Comparison of ENCODE assay signal across 8 mouse cellular contexts in genomic region chr9:15306398-15307119, GRCm38 (mm10). TPM values are rescaled to one million over a fixed set of nuclear protein-coding genes. Genes with fewer than 3 reads are reported as not detected.
DNase-seq lines count a peak whose midpoint lies in the region; ATAC-seq lines count a peak whose summit lies in the region.

TSS of gene 4931406C07Rik (minus strand) at chr9:15306448.

- peak; percentile 87 for ATAC-seq in forebrain, embryonic 13.5 days
- ATAC-seq in intestine, embryonic 16.5 days, result peak; percentile 62
- peak; percentile 87 for ATAC-seq in midbrain, embryonic 12.5 days (ENCODE audit: low FRiP score, low read depth)

- peaks cover 32% of the 10 kb centered on the region for H3K36me3 ChIP-seq in forebrain, embryonic 13.5 days (ENCODE audit: poor library complexity, severe bottlenecking)
- H3K36me3 ChIP-seq in intestine, embryonic 16.5 days (ENCODE audit: control insufficient read depth, insufficient read depth, low read length), result 0 out of 2 replicates have a peak, but pooled peaks cover 5% of the 10 kb centered on the region
- H3K36me3 ChIP-seq in midbrain, embryonic 12.5 days, result peaks cover 29% of the 10 kb centered on the region

- DNase-seq in right cerebral cortex, postnatal 36 days (ENCODE audit: low spot score in 2 of 2), result peak; percentile 23 to 41
- no peak for DNase-seq in right cerebral cortex, postnatal 10 days (ENCODE audit: low spot score in 2 of 2)
- DNase-seq in adrenal gland, postnatal 14 days, result peak; percentile 16
- no peak for DNase-seq in thymus, postnatal 25 days
- DNase-seq in testis, postnatal 10 days (ENCODE audit: low spot score), result no peak

- peaks cover 29% of the 10 kb centered on the region for H3K4me1 ChIP-seq in forebrain, embryonic 13.5 days
- peaks cover 23% of the 10 kb centered on the region for H3K4me1 ChIP-seq in intestine, embryonic 16.5 days (ENCODE audit: control insufficient read depth, insufficient read depth, low read length)
- H3K4me1 ChIP-seq in midbrain, embryonic 12.5 days, result peaks cover 21% of the 10 kb centered on the region

- under 1% methylated on average over 35 of the region's 35 CpGs for WGBS in forebrain, embryonic 13.5 days
- WGBS in intestine, embryonic 16.5 days, result under 1% methylated on average over 35 of the region's 35 CpGs
- 1% methylated on average over 35 of the region's 35 CpGs for WGBS in midbrain, embryonic 12.5 days

- peak within 1 kb of the TSS; percentile 88 for H3K4me2 ChIP-seq in forebrain, embryonic 13.5 days
- peak within 1 kb of the TSS; percentile 80 for H3K4me2 ChIP-seq in intestine, embryonic 16.5 days (ENCODE audit: low read depth, low read length)
- H3K4me2 ChIP-seq in midbrain, embryonic 12.5 days (replicated peaks), result peak within 1 kb of the TSS; percentile 77

- H3K27ac ChIP-seq in forebrain, embryonic 13.5 days, result peak within 1 kb of the TSS; percentile 91
- peak within 1 kb of the TSS; percentile 96 for H3K27ac ChIP-seq in intestine, embryonic 16.5 days (ENCODE audit: low read length)
- H3K27ac ChIP-seq in midbrain, embryonic 12.5 days (replicated peaks), result peak within 1 kb of the TSS; percentile 93

- peak within 1 kb of the TSS; percentile 88 for H3K4me3 ChIP-seq in forebrain, embryonic 13.5 days
- peak within 1 kb of the TSS; percentile 89 for H3K4me3 ChIP-seq in intestine, embryonic 16.5 days (ENCODE audit: low read length)
- H3K4me3 ChIP-seq in midbrain, embryonic 12.5 days, result peak within 1 kb of the TSS; percentile 84

- H3K9ac ChIP-seq in forebrain, embryonic 13.5 days, result peak within 1 kb of the TSS; percentile 97
- H3K9ac ChIP-seq in intestine, embryonic 16.5 days (ENCODE audit: low read depth, low read length), result peak within 1 kb of the TSS; percentile 97
- H3K9ac ChIP-seq in midbrain, embryonic 12.5 days (replicated peaks), result peak within 1 kb of the TSS; percentile 92

- H3K27me3 ChIP-seq in forebrain, embryonic 13.5 days, result no peaks in the 10 kb centered on the region
- H3K27me3 ChIP-seq in intestine, embryonic 16.5 days (replicated peaks; ENCODE audit: control insufficient read depth, insufficient read depth, low read length), result no peaks in the 10 kb centered on the region
- no peaks in the 10 kb centered on the region for H3K27me3 ChIP-seq in midbrain, embryonic 12.5 days

- H3K9me3 ChIP-seq in forebrain, embryonic 13.5 days (replicated peaks), result no peaks in the 10 kb centered on the region
- no peaks in the 10 kb centered on the region for H3K9me3 ChIP-seq in intestine, embryonic 16.5 days (ENCODE audit: control insufficient read depth, low read length)
- H3K9me3 ChIP-seq in midbrain, embryonic 12.5 days, result no peaks in the 10 kb centered on the region

RNA-seq across cellular contexts. Expression of gene 4931406C07Rik, which starts in this region (rescaled TPM):
- total RNA-seq in adrenal gland, postnatal 14 days (2021), result 127 and 156 TPM in 2 replicates
- polyA plus RNA-seq in forebrain, embryonic 13.5 days (2015; fragmentation: Nextera tagmentation; extraction: Ambion mirVana), result 9.3 and 10.0 TPM in 2 replicates
- polyA plus RNA-seq in intestine, embryonic 16.5 days (2015; fragmentation: Nextera tagmentation; extraction: Ambion mirVana), result 8.5 and 9.3 TPM in 2 replicates
- polyA plus RNA-seq in midbrain, embryonic 12.5 days (2016; fragmentation: Nextera tagmentation; extraction: Ambion mirVana), result 9.0 and 10.1 TPM in 2 replicates

Comparison
In these comparisons a context has a peak if more than half of its experiments do, and no peak if none do; other contexts are left out.
1. DNase-seq: peak in right cerebral cortex, postnatal 36 days (2 of 2) and adrenal gland, postnatal 14 days (single experiment); none in right cerebral cortex, postnatal 10 days (0 of 2), thymus, postnatal 25 days (single experiment) and testis, postnatal 10 days (single experiment).
2. Peak in every context shown above with its lines, with median percentiles within 50 percentile points of each other: ATAC-seq, H3K27ac ChIP-seq, H3K4me2 ChIP-seq, H3K4me3 ChIP-seq and H3K9ac ChIP-seq.